In genomic region chr2:3713212-3713681, GRCm38 (mm10) we compare ENCODE assay signal across 8 mouse cellular contexts.
DNase-seq lines count a peak whose midpoint lies in the region; ATAC-seq and TF ChIP-seq lines count a peak whose summit lies in the region.

No protein-coding gene starts in this region.

- peak; percentile 9; the same call in 1 of the 2 replicates for TF ChIP-seq CTCF in brain, embryonic 14.5 days (IDR thresholded peaks at IDR 0.05; ENCODE audit: borderline replicate concordance, extremely low read depth, insufficient read depth, insufficient read length)
- peak; percentile 12; the same call in 1 of the 2 replicates for TF ChIP-seq CTCF in midbrain, postnatal 0 days (IDR thresholded peaks at IDR 0.05)

- ATAC-seq in heart, embryonic 11.5 days (replicated peaks; ENCODE audit: insufficient number of reproducible peaks, low FRiP score, low TSS enrichment), result peak; percentile 94
- peak; percentile 94 for ATAC-seq in kidney, embryonic 15.5 days (replicated peaks; ENCODE audit: low FRiP score)
- peak; percentile 80 for ATAC-seq in limb, embryonic 15.5 days (ENCODE audit: insufficient number of reproducible peaks, low FRiP score, low TSS enrichment, low read depth)
- peak; percentile 90 for ATAC-seq in midbrain, postnatal 0 days (ENCODE audit: low FRiP score)

- H3K4me1 ChIP-seq in erythroblast, embryonic 14.5 days (ENCODE audit: control insufficient read depth), result peaks cover 32% of the 10 kb centered on the region
- peaks cover 13% of the 10 kb centered on the region for H3K4me1 ChIP-seq in heart, embryonic 11.5 days (ENCODE audit: control insufficient read depth, insufficient read depth, low read length)
- H3K4me1 ChIP-seq in kidney, embryonic 15.5 days, result peaks cover 49% of the 10 kb centered on the region
- peaks cover 27% of the 10 kb centered on the region for H3K4me1 ChIP-seq in limb, embryonic 15.5 days
- H3K4me1 ChIP-seq in midbrain, postnatal 0 days (ENCODE audit: insufficient read depth, low read length), result peaks cover 7% of the 10 kb centered on the region

- peak; percentile 87 for TF ChIP-seq POLR2A in brain, embryonic 14.5 days (IDR thresholded peaks at IDR 0.05; ENCODE audit: borderline replicate concordance, extremely low read depth, insufficient read depth, insufficient read length, poor library complexity, severe bottlenecking)

- peak overlapping the region; percentile 81 for H3K4me2 ChIP-seq in heart, embryonic 11.5 days
- peak overlapping the region; percentile 80 for H3K4me2 ChIP-seq in kidney, embryonic 15.5 days
- peak overlapping the region; percentile 82 for H3K4me2 ChIP-seq in limb, embryonic 15.5 days
- H3K4me2 ChIP-seq in midbrain, postnatal 0 days (ENCODE audit: low read depth, low read length, poor library complexity, severe bottlenecking), result peak overlapping the region; percentile 79

- H3K4me3 ChIP-seq in erythroblast, embryonic 14.5 days (replicated peaks), result peak overlapping the region; percentile 66
- peak overlapping the region; percentile 93 for H3K4me3 ChIP-seq in heart, embryonic 11.5 days (ENCODE audit: low read depth, low read length)
- peak overlapping the region; percentile 82 for H3K4me3 ChIP-seq in kidney, embryonic 15.5 days (replicated peaks)
- H3K4me3 ChIP-seq in limb, embryonic 15.5 days, result peak overlapping the region; percentile 63
- peak overlapping the region; percentile 99 for H3K4me3 ChIP-seq in midbrain, postnatal 0 days (ENCODE audit: low read depth, low read length)

- H3K36me3 ChIP-seq in erythroblast, embryonic 14.5 days (ENCODE audit: control insufficient read depth), result no peaks in the 10 kb centered on the region
- no peaks in the 10 kb centered on the region for H3K36me3 ChIP-seq in heart, embryonic 11.5 days (ENCODE audit: control insufficient read depth, insufficient read depth, low read length)
- no peaks in the 10 kb centered on the region for H3K36me3 ChIP-seq in kidney, embryonic 15.5 days
- H3K36me3 ChIP-seq in limb, embryonic 15.5 days, result no peaks in the 10 kb centered on the region
- no peaks in the 10 kb centered on the region for H3K36me3 ChIP-seq in midbrain, postnatal 0 days (ENCODE audit: insufficient read depth, low read length)

- H3K27me3 ChIP-seq in erythroblast, embryonic 14.5 days (ENCODE audit: control insufficient read depth), result peaks cover 20% of the 10 kb centered on the region
- H3K27me3 ChIP-seq in heart, embryonic 11.5 days (ENCODE audit: control insufficient read depth, insufficient read depth, low read length), result 0 out of 2 replicates have a peak, but pooled peaks cover 2% of the 10 kb centered on the region
- H3K27me3 ChIP-seq in kidney, embryonic 15.5 days, result no peaks in the 10 kb centered on the region
- H3K27me3 ChIP-seq in limb, embryonic 15.5 days, result no peaks in the 10 kb centered on the region
- no peaks in the 10 kb centered on the region for H3K27me3 ChIP-seq in midbrain, postnatal 0 days (ENCODE audit: insufficient read depth, low read length)

- DNase-seq in B cell, adult 2 months, result peak; percentile 100
- DNase-seq in brain, embryonic 14.5 days (ENCODE audit: low read depth), result peak; percentile 95
- DNase-seq in midbrain, postnatal 0 days (ENCODE audit: low spot score), result peak; percentile 91
- DNase-seq in spleen, postnatal 10 days (ENCODE audit: low spot score in 2 of 2), result peak; percentile 100

- under 1% methylated on average over 41 of the region's 41 CpGs for WGBS in heart, embryonic 11.5 days (ENCODE audit: insufficient replicate concordance)
- under 1% methylated on average over 41 of the region's 41 CpGs for WGBS in kidney, embryonic 15.5 days
- under 1% methylated on average over 41 of the region's 41 CpGs for WGBS in limb, embryonic 15.5 days
- WGBS in midbrain, postnatal 0 days, result 0% methylated on average over 40 of the region's 41 CpGs

- H3K9ac ChIP-seq in heart, embryonic 11.5 days (ENCODE audit: low read depth, low read length), result peak overlapping the region; percentile 88
- peak overlapping the region; percentile 97 for H3K9ac ChIP-seq in kidney, embryonic 15.5 days
- H3K9ac ChIP-seq in limb, embryonic 15.5 days, result peak overlapping the region; percentile 88
- H3K9ac ChIP-seq in midbrain, postnatal 0 days (replicated peaks; ENCODE audit: low read length, poor library complexity, severe bottlenecking), result peak overlapping the region; percentile 95

- H3K27ac ChIP-seq in heart, embryonic 11.5 days (ENCODE audit: low read depth, low read length), result peak overlapping the region; percentile 73
- peak overlapping the region; percentile 81 for H3K27ac ChIP-seq in kidney, embryonic 15.5 days
- H3K27ac ChIP-seq in limb, embryonic 15.5 days, result peak overlapping the region; percentile 86
- H3K27ac ChIP-seq in midbrain, postnatal 0 days (ENCODE audit: low read depth, low read length), result peak overlapping the region; percentile 68

- H3K9me3 ChIP-seq in erythroblast, embryonic 14.5 days (ENCODE audit: control insufficient read depth, low read length), result no peaks in the 10 kb centered on the region
- no peaks in the 10 kb centered on the region for H3K9me3 ChIP-seq in heart, embryonic 11.5 days (replicated peaks; ENCODE audit: control insufficient read depth, low read length)
- H3K9me3 ChIP-seq in kidney, embryonic 15.5 days (replicated peaks), result no peaks in the 10 kb centered on the region
- no peaks in the 10 kb centered on the region for H3K9me3 ChIP-seq in limb, embryonic 15.5 days
- H3K9me3 ChIP-seq in midbrain, postnatal 0 days (ENCODE audit: low read length), result no peaks in the 10 kb centered on the region

Comparison
In these comparisons a context has a peak if more than half of its experiments do, and no peak if none do; other contexts are left out.
1. Peak in every context shown above with its lines: DNase-seq, ATAC-seq, H3K4me3 ChIP-seq and H3K27ac ChIP-seq.